Mouse (Mus musculus): ENCODE data around the gene Cbfa2t2.
A peak's percentile ranks its signal among the peaks of the same experiment; 100 is the strongest.

Gene Cbfa2t2

GRCm38 (mm10) chr2:154539720-154540119, 103.4 kb downstream of the Cbfa2t2 start:
- DNase-seq (ENCODE audit: low spot score), result peak; percentile 64

GRCm38 (mm10) chr2:154541630-154542029, 105.3 kb downstream of the Cbfa2t2 start:
- DNase-seq (ENCODE audit: low spot score), result no peak

- no peak for DNase-seq (ENCODE audit: low spot score)
These were observed 107.5 kb downstream of the Cbfa2t2 start for GRCm38 (mm10) chr2:154543567-154544347.

GRCm38 (mm10) chr2:154546711-154547110, 110.4 kb downstream of the Cbfa2t2 start, which contains the start of gene 1700003F12Rik:
Gene 1700003F12Rik (plus strand): TSS chr2:154547085.
- DNase-seq (ENCODE audit: low spot score), result no peak

GRCm38 (mm10) chr2:154548688-154549087, 112.4 kb downstream of the Cbfa2t2 start:
- peak; percentile 54 for DNase-seq (ENCODE audit: low spot score)

- DNase-seq (ENCODE audit: low spot score), result peak; percentile 87
These were observed 113.0 kb downstream of the Cbfa2t2 start for GRCm38 (mm10) chr2:154549127-154549885.

GRCm38 (mm10) chr2:154549886-154550189, 113.6 kb downstream of the Cbfa2t2 start:
- no peak for DNase-seq (ENCODE audit: low spot score)

- DNase-seq (ENCODE audit: low spot score), result no peak
These were observed 114.7 kb downstream of the Cbfa2t2 start for GRCm38 (mm10) chr2:154550937-154551336.

- no peak for DNase-seq (ENCODE audit: low spot score)
These were observed 115.2 kb downstream of the Cbfa2t2 start, which contains the start of gene Actl10 for GRCm38 (mm10) chr2:154551476-154551875. Gene Actl10 (plus strand): TSS chr2:154551776.

GRCm38 (mm10) chr2:154551927-154552326, 115.6 kb downstream of the Cbfa2t2 start:
- DNase-seq (ENCODE audit: low spot score), result peak; percentile 56

- peak; percentile 76 for DNase-seq (ENCODE audit: low spot score)
These were observed 116.2 kb downstream of the Cbfa2t2 start for GRCm38 (mm10) chr2:154552424-154552907.

- DNase-seq (ENCODE audit: low spot score), result no peak
These were observed 119.0 kb downstream of the Cbfa2t2 start for GRCm38 (mm10) chr2:154555235-154555634.

GRCm38 (mm10) chr2:154557184-154557832, 121.0 kb downstream of the Cbfa2t2 start:
- DNase-seq (ENCODE audit: low spot score), result no peak

- peak; percentile 57 for DNase-seq (ENCODE audit: low spot score)
These were observed 122.2 kb downstream of the Cbfa2t2 start, which contains the start of gene Necab3 for GRCm38 (mm10) chr2:154558264-154559039. Gene Necab3 (minus strand): TSS chr2:154558890.

GRCm38 (mm10) chr2:154563612-154564170, 127.4 kb downstream of the Cbfa2t2 start:
- no peak for DNase-seq (ENCODE audit: low spot score)

- DNase-seq (ENCODE audit: low spot score), result no peak
These were observed 129.3 kb downstream of the Cbfa2t2 start for GRCm38 (mm10) chr2:154565562-154565961.

GRCm38 (mm10) chr2:154566641-154567040, 130.4 kb downstream of the Cbfa2t2 start:
- no peak for DNase-seq (ENCODE audit: low spot score)

- no peak for DNase-seq (ENCODE audit: low spot score)
These were observed 131.5 kb downstream of the Cbfa2t2 start for GRCm38 (mm10) chr2:154567766-154568165.

GRCm38 (mm10) chr2:154568329-154569070, 132.2 kb downstream of the Cbfa2t2 start:
- DNase-seq (ENCODE audit: low spot score), result peak; percentile 64

- peak; percentile 72 for DNase-seq (ENCODE audit: low spot score)
These were observed 132.9 kb downstream of the Cbfa2t2 start for GRCm38 (mm10) chr2:154569071-154569748.
